Mouse (Mus musculus): ENCODE data around the gene Zcchc17. TPM values are rescaled to one million over a fixed set of nuclear protein-coding genes. Genes with fewer than 3 reads are reported as not detected.

The Zcchc17 gene
- total and polyA plus RNA-seq, 3 experiments, result 43.7 to 62.5 TPM; not detected in 1

GRCm38 (mm10) chr4:130273698-130274345 is 85.9 kb downstream of the Zcchc17 start:
- Histone ChIP-seq H3K27me3 (ENCODE audit: control insufficient read depth in 1 of 2, insufficient read depth in 2 of 2, low read length in 2 of 2) (peaks cover 0 to 3% of the 10 kb centered on the region in 2 experiments; a peak in 2 of 4 replicates), H3K9me3 (replicated peaks; ENCODE audit: insufficient read depth, low read length) (no peaks in the 10 kb centered on the region)
- DNase-seq (ENCODE audit: low read depth, low spot score), result no peak

DNA sequence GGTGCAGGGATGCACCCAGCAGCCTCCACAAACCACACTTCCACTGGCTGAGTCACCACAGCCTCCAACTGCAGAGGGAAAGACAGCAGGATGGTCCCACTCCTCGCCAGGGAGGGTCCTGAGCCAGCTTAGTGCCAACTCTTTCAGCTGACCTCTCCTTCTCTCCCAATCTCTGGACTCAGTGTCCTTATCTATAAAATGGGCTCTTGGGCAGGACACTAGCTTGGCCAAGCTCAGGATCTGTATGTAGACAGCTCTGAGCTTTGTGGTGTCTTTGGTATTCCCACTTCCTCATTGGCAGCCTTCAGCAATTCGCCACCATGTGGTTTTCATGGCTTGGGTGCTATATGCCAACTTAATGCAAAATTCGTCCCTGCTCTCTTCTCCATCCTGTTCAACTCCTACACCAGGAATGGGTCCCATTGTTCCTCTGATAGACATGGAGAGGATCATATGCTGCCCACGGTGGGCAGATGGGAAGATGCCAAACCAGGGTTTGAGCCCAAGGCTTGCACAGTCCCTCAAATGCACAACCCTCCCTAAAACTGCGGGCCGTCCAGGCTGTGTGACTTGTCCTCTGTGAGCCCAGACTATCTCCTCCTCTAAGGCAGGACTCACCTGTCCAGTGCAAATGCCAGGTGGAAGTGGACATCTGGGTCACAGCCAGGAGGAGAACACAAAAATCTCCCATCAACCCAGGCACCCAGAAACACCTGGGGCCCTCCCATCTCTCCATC is 89.0 kb downstream of the Zcchc17 start:
- H3K36me3 ChIP-seq (ENCODE audit: control insufficient read depth in 1 of 2, insufficient read depth in 2 of 2, low read length in 2 of 2), result no peaks in the 10 kb centered on the region
- no peak overlapping the region for H3K4me3 ChIP-seq (ENCODE audit: control insufficient read depth in 1 of 2, insufficient read depth in 1 of 2, low read depth in 2 of 2, low read length in 2 of 2)
- H3K27me3 ChIP-seq (ENCODE audit: control insufficient read depth in 1 of 2, insufficient read depth in 2 of 2, low read length in 2 of 2), result peaks cover 0 to 1% of the 10 kb centered on the region in 2 experiments; a peak in 1 of 4 replicates
- peaks cover 0 to 7% of the 10 kb centered on the region in 2 experiments; a peak in 2 of 4 replicates for H3K4me1 ChIP-seq (ENCODE audit: control insufficient read depth in 1 of 2, insufficient read depth in 2 of 2, low read length in 2 of 2)
- no peak for TF ChIP-seq USF2 (IDR thresholded peaks at IDR 0.05; ENCODE audit: borderline replicate concordance in 1 of 2, insufficient read depth in 1 of 2, low read depth in 1 of 2, low read length in 2 of 2)
- no peak for TF ChIP-seq MYB (IDR thresholded peaks at IDR 0.05; ENCODE audit: low read depth, low read length)
- no peak for TF ChIP-seq POLR2AphosphoS5 (IDR thresholded peaks at IDR 0.05; ENCODE audit: borderline replicate concordance, low read depth, low read length)
- no peak for TF ChIP-seq ZMIZ1 (IDR thresholded peaks at IDR 0.05; ENCODE audit: low read depth, low read length)
- no peak for TF ChIP-seq E2F4 (IDR thresholded peaks at IDR 0.05; ENCODE audit: borderline replicate concordance, low read depth, low read length)
- H3K27ac ChIP-seq (ENCODE audit: control insufficient read depth, low read depth, low read length), result no peak overlapping the region
- no peak overlapping the region for H3K9ac ChIP-seq (ENCODE audit: control insufficient read depth, low read depth, low read length, poor library complexity, severe bottlenecking)
- no peak for DNase-seq (ENCODE audit: low read depth, low spot score)
- H3K9me3 ChIP-seq (replicated peaks; ENCODE audit: insufficient read depth, low read length), result no peaks in the 10 kb centered on the region
- no peaks in the 10 kb centered on the region for H3K79me2 ChIP-seq (ENCODE audit: control insufficient read depth, insufficient read depth, low read length, poor library complexity)

More at GRCm38 (mm10) chr4:130273698-130274345, 85.9 kb downstream of the Zcchc17 start:
- TF ChIP-seq CHD2 (IDR thresholded peaks at IDR 0.05; ENCODE audit: low read length), result no peak
- no peak for TF ChIP-seq ZKSCAN1 (IDR thresholded peaks at IDR 0.05; ENCODE audit: low read depth, low read length)
- TF ChIP-seq UBTF (IDR thresholded peaks at IDR 0.05; ENCODE audit: borderline replicate concordance, insufficient read depth, low read depth, low read length), result no peak
- no peak for TF ChIP-seq RAD21 (IDR thresholded peaks at IDR 0.05; ENCODE audit: low read depth, low read length)
- TF ChIP-seq USF1 (IDR thresholded peaks at IDR 0.05; ENCODE audit: low read depth, low read length), result no peak
- TF ChIP-seq MAX (IDR thresholded peaks at IDR 0.05; ENCODE audit: low read length), result no peak
- no peak for TF ChIP-seq ZNF384 (IDR thresholded peaks at IDR 0.05; ENCODE audit: low read depth, low read length)
- TF ChIP-seq MAFK (IDR thresholded peaks at IDR 0.05; ENCODE audit: borderline replicate concordance, low read depth, low read length), result no peak
- no peak for TF ChIP-seq POLR2AphosphoS2 (IDR thresholded peaks at IDR 0.05; ENCODE audit: low read length)
- no peak for TF ChIP-seq EP300 (IDR thresholded peaks at IDR 0.05; ENCODE audit: low read depth in 1 of 2, low read length in 2 of 2)
- no peak for TF ChIP-seq POLR2AphosphoS5 (IDR thresholded peaks at IDR 0.05; ENCODE audit: borderline replicate concordance, low read depth, low read length)
- TF ChIP-seq CHD1 (IDR thresholded peaks at IDR 0.05; ENCODE audit: low read depth, low read length), result no peak
- Histone ChIP-seq H3K9ac (ENCODE audit: control insufficient read depth, low read depth, low read length, poor library complexity, severe bottlenecking) (no peak overlapping the region), H3K36me3 (ENCODE audit: control insufficient read depth in 1 of 2, insufficient read depth in 2 of 2, low read length in 2 of 2) (no peaks in the 10 kb centered on the region), H3K4me1 (ENCODE audit: control insufficient read depth in 1 of 2, insufficient read depth in 2 of 2, low read length in 2 of 2) (no peaks in the 10 kb centered on the region), H3K27ac (ENCODE audit: control insufficient read depth, low read depth, low read length) (no peak overlapping the region), H3K4me3 (ENCODE audit: control insufficient read depth in 1 of 2, insufficient read depth in 1 of 2, low read depth in 2 of 2, low read length in 2 of 2) (no peak overlapping the region), H3K79me2 (ENCODE audit: control insufficient read depth, insufficient read depth, low read length, poor library complexity) (no peaks in the 10 kb centered on the region)
